Mouse (Mus musculus) mouse embryonic stem cell (cell line): ENCODE results near the gene Grrp1.
"Not testable (repeated sequence)": the region's sequence is repeated elsewhere in the genome, so short reads cannot be mapped to it uniquely, and the experiment has no call there.

Source experiments
- in situ Hi-C, 2 experiments: fragments of 300-500 bp; cut with MboI; formaldehyde crosslinking; loops; 1 replicate in 1 of 2; 3 replicates in 1 of 2; pipeline ENCODE4 v1.14.3; 2019 to 2020; ENCODE audit warnings: low sequenced_read_pairs in 2 of 2, low pct_unique_long_range_greater_than_20kb in 1 of 2, mixed read lengths in 1 of 2; ENCODE audit not compliant: unreplicated experiment in 1 of 2

Grrp1 gene

GRCm38 (mm10) chr4:134273417-134274345 is 19.8 kb upstream of the Grrp1 start:
- in situ Hi-C loops: no loop called here

- in situ Hi-C loops: no loop called here
These were observed 19.0 kb upstream of the Grrp1 start for GRCm38 (mm10) chr4:134272731-134273416.

GRCm38 (mm10) chr4:134271979-134272378 is 18.1 kb upstream of the Grrp1 start:
- in situ Hi-C loops: no loop called here

GRCm38 (mm10) chr4:134269622-134270021 is 15.7 kb upstream of the Grrp1 start:
- in situ Hi-C loops: not testable (repeated sequence)

- in situ Hi-C loops: no loop called here
These were observed 14.3 kb upstream of the Grrp1 start for GRCm38 (mm10) chr4:134268102-134268655.

- in situ Hi-C loops: no loop called here
These were observed 12.1 kb upstream of the Grrp1 start for GRCm38 (mm10) chr4:134265860-134266585.

GRCm38 (mm10) chr4:134263191-134263590 is 9.3 kb upstream of the Grrp1 start:
- in situ Hi-C loops: no loop called here

GRCm38 (mm10) chr4:134258354-134258753 is 4.4 kb upstream of the Grrp1 start:
- in situ Hi-C loops: no loop called here

- in situ Hi-C loops: no loop called here
These were observed 3.5 kb upstream of the Grrp1 start for GRCm38 (mm10) chr4:134257198-134258009.

GRCm38 (mm10) chr4:134256407-134257197 is 2.7 kb upstream of the Grrp1 start:
- in situ Hi-C loops: no loop called here

- in situ Hi-C loops: no loop called here
These were observed 1.9 kb upstream of the Grrp1 start for GRCm38 (mm10) chr4:134255854-134256253.

- in situ Hi-C loops: no loop called here
These were observed 929 bp upstream of the Grrp1 start for GRCm38 (mm10) chr4:134254835-134255234.

- in situ Hi-C loops: no loop called here
These were observed 790 bp downstream of the Grrp1 start for GRCm38 (mm10) chr4:134252911-134253721.

GRCm38 (mm10) chr4:134252131-134252910 is 1.6 kb downstream of the Grrp1 start:
- in situ Hi-C loops: no loop called here

- in situ Hi-C loops: no loop called here
These were observed 2.4 kb downstream of the Grrp1 start for GRCm38 (mm10) chr4:134251241-134252130.
